In the genomic region with DNA sequence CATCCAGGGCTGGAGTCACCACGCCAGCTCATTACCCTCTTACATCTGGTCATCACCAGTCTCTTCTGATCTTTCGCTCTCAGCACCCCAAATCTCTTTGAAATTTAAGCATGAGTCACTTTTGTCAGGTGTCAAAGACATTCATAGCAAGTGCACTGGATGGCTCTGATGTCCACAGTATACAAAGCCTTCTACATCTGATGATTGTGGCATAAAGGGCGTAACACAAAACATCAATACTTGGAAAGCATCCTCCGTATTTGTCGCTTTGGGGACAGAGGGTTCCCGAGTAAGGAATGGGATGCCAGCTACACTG, we compare ENCODE assay signal across 8 mouse cellular contexts. TPM values are rescaled to one million over a fixed set of nuclear protein-coding genes. Genes with fewer than 3 reads are reported as not detected.
A peak's percentile ranks its signal among the peaks of the same experiment; 100 is the strongest.
DNase-seq lines count a peak whose midpoint lies in the region; ATAC-seq and TF ChIP-seq lines count a peak whose summit lies in the region.

No protein-coding gene starts in this region.

- DNase-seq in lung, adult 18-20 months: no peak
- DNase-seq in limb, embryonic 11.5 days (ENCODE audit: low spot score): no peak
- DNase-seq in left cerebral cortex, adult 11 months (ENCODE audit: low spot score): no peak
- no peak for DNase-seq in thymus, postnatal 14 days
- no peak for DNase-seq in cerebellum, adult 9-10 months

- ATAC-seq in lung, embryonic 15.5 days (ENCODE audit: borderline replicate concordance, extremely low read depth, low FRiP score, low TSS enrichment): no peak
- no peak for ATAC-seq in embryonic facial prominence, embryonic 13.5 days (ENCODE audit: insufficient number of reproducible peaks, insufficient read depth, low FRiP score, low TSS enrichment, low read depth)
- no peak for ATAC-seq in limb, embryonic 11.5 days (ENCODE audit: insufficient number of reproducible peaks, low FRiP score, low TSS enrichment, low read depth)

- peak overlapping the region; percentile 91 for H3K9ac ChIP-seq in lung, embryonic 15.5 days
- peak overlapping the region; percentile 94 for H3K9ac ChIP-seq in embryonic facial prominence, embryonic 13.5 days
- H3K9ac ChIP-seq in limb, embryonic 11.5 days (ENCODE audit: low read length): peak overlapping the region; percentile 88

- peak overlapping the region; percentile 90 for H3K4me2 ChIP-seq in lung, embryonic 15.5 days
- H3K4me2 ChIP-seq in embryonic facial prominence, embryonic 13.5 days: peak overlapping the region; percentile 78
- H3K4me2 ChIP-seq in limb, embryonic 11.5 days (ENCODE audit: low read depth, severe bottlenecking): peak overlapping the region; percentile 65

- peak overlapping the region; percentile 61 for H3K4me3 ChIP-seq in lung, embryonic 15.5 days
- peak overlapping the region; percentile 83 for H3K4me3 ChIP-seq in embryonic facial prominence, embryonic 13.5 days
- peak overlapping the region; percentile 68 for H3K4me3 ChIP-seq in limb, embryonic 11.5 days (ENCODE audit: low read depth, low read length)
- peak overlapping the region; percentile 56 for H3K4me3 ChIP-seq in olfactory bulb, adult 2 months (ENCODE audit: insufficient read depth, low read depth, low read length)

- no peak for TF ChIP-seq CTCF in olfactory bulb, adult 2 months (IDR thresholded peaks at IDR 0.05; ENCODE audit: insufficient read depth, low read depth, low read length)

- peaks cover 27% of the 10 kb centered on the region for H3K4me1 ChIP-seq in lung, embryonic 15.5 days
- peaks cover 36% of the 10 kb centered on the region for H3K4me1 ChIP-seq in embryonic facial prominence, embryonic 13.5 days
- H3K4me1 ChIP-seq in limb, embryonic 11.5 days (ENCODE audit: control insufficient read depth, insufficient read depth, low read length): peaks cover 8% of the 10 kb centered on the region; the same call in 1 of the 2 replicates
- H3K4me1 ChIP-seq in olfactory bulb, adult 2 months (ENCODE audit: control insufficient read depth, insufficient read depth, low read length): peaks cover 4% of the 10 kb centered on the region

- WGBS in lung, embryonic 15.5 days: 23% methylated on average over 6 of the region's 6 CpGs
- WGBS in embryonic facial prominence, embryonic 13.5 days: 23% methylated on average over 6 of the region's 6 CpGs
- 24% methylated on average over 6 of the region's 6 CpGs for WGBS in limb, embryonic 11.5 days
- WGBS in olfactory bulb, adult 2 months: 17% methylated on average over 6 of the region's 6 CpGs

- H3K27ac ChIP-seq in lung, embryonic 15.5 days: no peak overlapping the region
- 0 out of 2 replicates have a peak overlapping the region, but pooled peaks have one; percentile 73 for H3K27ac ChIP-seq in embryonic facial prominence, embryonic 13.5 days
- H3K27ac ChIP-seq in limb, embryonic 11.5 days (replicated peaks; ENCODE audit: low read depth, low read length): no peak overlapping the region
- H3K27ac ChIP-seq in olfactory bulb, adult 2 months (ENCODE audit: insufficient read depth, low read depth, low read length): no peak overlapping the region

- TF ChIP-seq POLR2A in olfactory bulb, adult 2 months (IDR thresholded peaks at IDR 0.05; ENCODE audit: insufficient read depth, low read depth, low read length): no peak

- H3K9me3 ChIP-seq in lung, embryonic 15.5 days: no peaks in the 10 kb centered on the region
- no peaks in the 10 kb centered on the region for H3K9me3 ChIP-seq in embryonic facial prominence, embryonic 13.5 days
- no peaks in the 10 kb centered on the region for H3K9me3 ChIP-seq in limb, embryonic 11.5 days (ENCODE audit: control insufficient read depth, low read length)

- no peaks in the 10 kb centered on the region for H3K36me3 ChIP-seq in lung, embryonic 15.5 days
- no peaks in the 10 kb centered on the region; the same call in 1 of the 2 replicates for H3K36me3 ChIP-seq in embryonic facial prominence, embryonic 13.5 days
- H3K36me3 ChIP-seq in limb, embryonic 11.5 days (ENCODE audit: control insufficient read depth, insufficient read depth, low read length): no peaks in the 10 kb centered on the region

- no peaks in the 10 kb centered on the region for H3K27me3 ChIP-seq in lung, embryonic 15.5 days
- H3K27me3 ChIP-seq in embryonic facial prominence, embryonic 13.5 days: no peaks in the 10 kb centered on the region
- no peaks in the 10 kb centered on the region for H3K27me3 ChIP-seq in limb, embryonic 11.5 days (ENCODE audit: control insufficient read depth, insufficient read depth, low read length)

RNA-seq across cellular contexts. Expression of a gene that starts 0.7 kb away (rescaled TPM):
- 13.0 and 13.7 TPM in 2 replicates for polyA plus RNA-seq in lung, embryonic 15.5 days (2015; fragmentation: Nextera tagmentation; extraction: Ambion mirVana)
- 16.5 and 16.8 TPM in 2 replicates for polyA plus RNA-seq in embryonic facial prominence, embryonic 13.5 days (2015; fragmentation: Nextera tagmentation; extraction: Ambion mirVana)
- 13.0 and 15.2 TPM in 2 replicates for polyA plus RNA-seq in limb, embryonic 11.5 days (2014; fragmentation: Nextera tagmentation; extraction: Ambion mirVana)
- polyA plus RNA-seq in olfactory bulb, adult 2 months (2012; ENCODE audit: insufficient read depth, insufficient read length, low replicate concordance, missing spikeins): not detected in 2 replicates

RNA-seq across cellular contexts. Expression of a gene that starts 1.7 kb away (rescaled TPM):
- polyA plus RNA-seq in lung, embryonic 15.5 days (2015; fragmentation: Nextera tagmentation; extraction: Ambion mirVana): 14.3 and 14.6 TPM in 2 replicates
- 18.0 and 18.4 TPM in 2 replicates for polyA plus RNA-seq in embryonic facial prominence, embryonic 13.5 days (2015; fragmentation: Nextera tagmentation; extraction: Ambion mirVana)
- 23.5 and 23.8 TPM in 2 replicates for polyA plus RNA-seq in limb, embryonic 11.5 days (2014; fragmentation: Nextera tagmentation; extraction: Ambion mirVana)
- polyA plus RNA-seq in olfactory bulb, adult 2 months (2012; ENCODE audit: insufficient read depth, insufficient read length, low replicate concordance, missing spikeins): not detected in 2 replicates

Comparison
In these comparisons a context has a peak if more than half of its experiments do, and no peak if none do; other contexts are left out.
1. RNA of a gene that starts 1.7 kb away (polyA plus RNA-seq): 23.5 to 23.8 TPM in limb, embryonic 11.5 days, 18.0 to 18.4 TPM in embryonic facial prominence, embryonic 13.5 days and 14.3 to 14.6 TPM in lung, embryonic 15.5 days; not detected in olfactory bulb, adult 2 months; every median in the first group is over 10 times any median in the second.
2. Peak in every context shown above with its lines, with median percentiles within 50 percentile points of each other: H3K4me2 ChIP-seq, H3K4me3 ChIP-seq and H3K9ac ChIP-seq.